ENCODE assay signal across 8 mouse cellular contexts in the genomic region with DNA sequence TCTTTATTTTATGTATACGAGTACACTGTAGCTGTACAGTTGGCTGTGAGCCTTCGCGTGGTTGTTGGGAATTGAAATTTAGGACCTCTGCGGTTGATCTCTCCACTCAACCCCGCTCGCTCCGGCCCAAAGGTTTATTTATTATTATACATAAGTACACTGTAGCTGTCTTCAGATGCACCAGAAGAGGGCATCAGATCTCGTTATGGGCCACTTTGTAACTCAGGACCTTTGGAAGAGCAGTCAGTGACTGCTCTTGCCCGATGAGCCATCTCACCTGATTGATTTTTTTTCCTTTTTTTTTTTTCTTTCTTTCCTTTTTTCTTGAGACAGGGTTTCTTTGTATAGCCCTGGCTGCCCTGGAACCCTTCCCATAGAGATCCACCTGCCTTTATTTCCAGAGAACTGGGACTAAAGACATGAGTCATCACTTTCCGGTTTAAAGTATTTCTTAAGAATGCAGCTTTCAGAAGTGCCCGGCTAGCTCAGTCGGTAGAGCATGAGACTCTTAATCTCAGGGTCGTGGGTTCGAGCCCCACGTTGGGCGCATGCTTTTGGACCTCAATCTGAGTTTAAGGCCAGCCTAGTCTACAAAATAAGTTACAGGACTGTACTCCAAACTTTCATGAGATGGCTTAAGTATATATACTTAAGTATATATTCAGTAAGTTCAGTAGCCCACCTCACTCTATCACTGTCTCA. TPM values are rescaled to one million over a fixed set of nuclear protein-coding genes. Genes with fewer than 3 reads are reported as not detected.
DNase-seq lines count a peak whose midpoint lies in the region; ATAC-seq and TF ChIP-seq lines count a peak whose summit lies in the region.

No protein-coding gene starts in this region.

- 6% methylated on average over 16 of the region's 16 CpGs for WGBS in hindbrain, embryonic 11.5 days
- 8% methylated on average over 16 of the region's 16 CpGs for WGBS in hindbrain, embryonic 14.5 days
- WGBS in limb, embryonic 15.5 days: 7% methylated on average over 16 of the region's 16 CpGs
- 9% methylated on average over 16 of the region's 16 CpGs for WGBS in stomach, embryonic 15.5 days

- DNase-seq in hindbrain, embryonic 11.5 days (ENCODE audit: low spot score): peak; percentile 50
- no peak for DNase-seq in hindbrain, embryonic 14.5 days (ENCODE audit: low spot score)
- DNase-seq in c-Kit-negative CD71-positive TER-119-positive erythroid progenitor cells, embryonic 14.5 days (ENCODE audit: low read depth, low spot score): peak; percentile 73
- DNase-seq in heart, postnatal 10 days: peak; percentile 5 to 17
- DNase-seq in retina, embryonic 14.5 days (ENCODE audit: low spot score): no peak

- no peak for TF ChIP-seq CTCF in E14TG2a.4 (conservative IDR thresholded peaks at IDR 0.05; ENCODE audit: low read length)

- no peaks in the 10 kb centered on the region for H3K4me1 ChIP-seq in hindbrain, embryonic 11.5 days (replicated peaks; ENCODE audit: control insufficient read depth, insufficient read depth, low read length)
- H3K4me1 ChIP-seq in hindbrain, embryonic 14.5 days (replicated peaks; ENCODE audit: control insufficient read depth, insufficient read depth, low read length): no peaks in the 10 kb centered on the region
- peaks cover 54% of the 10 kb centered on the region for H3K4me1 ChIP-seq in E14TG2a.4 (replicated peaks; ENCODE audit: low read depth, low read length)
- no peaks in the 10 kb centered on the region for H3K4me1 ChIP-seq in limb, embryonic 15.5 days
- no peaks in the 10 kb centered on the region for H3K4me1 ChIP-seq in stomach, embryonic 15.5 days

- no peak overlapping the region for H3K9ac ChIP-seq in hindbrain, embryonic 11.5 days (ENCODE audit: low read depth, low read length)
- no peak overlapping the region for H3K9ac ChIP-seq in hindbrain, embryonic 14.5 days
- no peak overlapping the region for H3K9ac ChIP-seq in limb, embryonic 15.5 days
- H3K9ac ChIP-seq in stomach, embryonic 15.5 days: no peak overlapping the region

- no peak overlapping the region for H3K27ac ChIP-seq in hindbrain, embryonic 11.5 days (ENCODE audit: low read depth, low read length)
- no peak overlapping the region for H3K27ac ChIP-seq in hindbrain, embryonic 14.5 days
- H3K27ac ChIP-seq in limb, embryonic 15.5 days: no peak overlapping the region
- no peak overlapping the region for H3K27ac ChIP-seq in stomach, embryonic 15.5 days

- H3K9me3 ChIP-seq in hindbrain, embryonic 11.5 days (ENCODE audit: control insufficient read depth, low read length): no peaks in the 10 kb centered on the region
- H3K9me3 ChIP-seq in hindbrain, embryonic 14.5 days (ENCODE audit: control insufficient read depth, low read length): no peaks in the 10 kb centered on the region
- no peaks in the 10 kb centered on the region for H3K9me3 ChIP-seq in E14TG2a.4 (ENCODE audit: low read length)
- H3K9me3 ChIP-seq in limb, embryonic 15.5 days: no peaks in the 10 kb centered on the region
- H3K9me3 ChIP-seq in stomach, embryonic 15.5 days: no peaks in the 10 kb centered on the region

- no peak overlapping the region for H3K4me3 ChIP-seq in hindbrain, embryonic 11.5 days (ENCODE audit: low read depth, low read length)
- no peak overlapping the region for H3K4me3 ChIP-seq in hindbrain, embryonic 14.5 days (replicated peaks; ENCODE audit: low read length)
- H3K4me3 ChIP-seq in E14TG2a.4 (replicated peaks; ENCODE audit: low read length): peak overlapping the region; percentile 43
- H3K4me3 ChIP-seq in limb, embryonic 15.5 days: peak overlapping the region; percentile 12; the same call in 1 of the 2 replicates
- 0 out of 2 replicates have a peak overlapping the region, but pooled peaks have one; percentile 1 for H3K4me3 ChIP-seq in stomach, embryonic 15.5 days (replicated peaks)

- H3K27me3 ChIP-seq in hindbrain, embryonic 11.5 days (ENCODE audit: control insufficient read depth, insufficient read depth, low read length): no peaks in the 10 kb centered on the region; the same call in 1 of the 2 replicates
- H3K27me3 ChIP-seq in hindbrain, embryonic 14.5 days (ENCODE audit: control insufficient read depth, insufficient read depth, low read length): peaks cover 25% of the 10 kb centered on the region
- H3K27me3 ChIP-seq in E14TG2a.4 (ENCODE audit: insufficient read depth, low read length): no peaks in the 10 kb centered on the region
- H3K27me3 ChIP-seq in limb, embryonic 15.5 days: peaks cover 18% of the 10 kb centered on the region; the same call in 1 of the 2 replicates
- 0 out of 2 replicates have a peak, but pooled peaks cover 6% of the 10 kb centered on the region for H3K27me3 ChIP-seq in stomach, embryonic 15.5 days (replicated peaks)

- intact Hi-C loops in heart, postnatal 10 days (cut with DNase I): no loop called here

- H3K4me2 ChIP-seq in hindbrain, embryonic 11.5 days (replicated peaks; ENCODE audit: low read depth, low read length): no peak overlapping the region
- H3K4me2 ChIP-seq in hindbrain, embryonic 14.5 days (replicated peaks): no peak overlapping the region
- H3K4me2 ChIP-seq in limb, embryonic 15.5 days: peak overlapping the region; percentile 30
- peak overlapping the region; percentile 17; the same call in 1 of the 2 replicates for H3K4me2 ChIP-seq in stomach, embryonic 15.5 days

- no peak for ATAC-seq in hindbrain, embryonic 11.5 days (ENCODE audit: low FRiP score)
- no peak for ATAC-seq in hindbrain, embryonic 14.5 days (ENCODE audit: low FRiP score)
- no peak for ATAC-seq in limb, embryonic 15.5 days (ENCODE audit: insufficient number of reproducible peaks, low FRiP score, low TSS enrichment, low read depth)
- ATAC-seq in stomach, embryonic 15.5 days (ENCODE audit: insufficient read depth, low FRiP score, low read depth): peak; percentile 57; the same call in 1 of the 2 replicates

- no peaks in the 10 kb centered on the region for H3K36me3 ChIP-seq in hindbrain, embryonic 11.5 days (ENCODE audit: control insufficient read depth, insufficient read depth, low read length)
- H3K36me3 ChIP-seq in hindbrain, embryonic 14.5 days (replicated peaks; ENCODE audit: control insufficient read depth, insufficient read depth): no peaks in the 10 kb centered on the region
- no peaks in the 10 kb centered on the region for H3K36me3 ChIP-seq in E14TG2a.4 (ENCODE audit: insufficient read depth, low read length)
- H3K36me3 ChIP-seq in limb, embryonic 15.5 days: no peaks in the 10 kb centered on the region
- no peaks in the 10 kb centered on the region for H3K36me3 ChIP-seq in stomach, embryonic 15.5 days

RNA-seq across cellular contexts. Expression of a gene that starts 24.2 kb away (rescaled TPM):
- not detected in 2 replicates for polyA plus RNA-seq in hindbrain, embryonic 11.5 days (2014; fragmentation: Nextera tagmentation; extraction: Ambion mirVana)
- not detected in 2 replicates for polyA plus RNA-seq in hindbrain, embryonic 14.5 days (2014; fragmentation: Nextera tagmentation; extraction: Ambion mirVana)
- not detected for total RNA-seq in heart, postnatal 10 days (2021)
- 0.22 and 0.55 TPM in 2 replicates for polyA plus RNA-seq in limb, embryonic 15.5 days (2015; fragmentation: Nextera tagmentation; extraction: Ambion mirVana)
- polyA plus RNA-seq in stomach, embryonic 15.5 days (2015; fragmentation: Nextera tagmentation; extraction: Ambion mirVana): 0.28 and 0.37 TPM in 2 replicates

Comparison
In these comparisons a context has a peak if more than half of its experiments do, and no peak if none do; other contexts are left out.
1. DNase-seq: peak in hindbrain, embryonic 11.5 days (single experiment), c-Kit-negative CD71-positive TER-119-positive erythroid progenitor cells, embryonic 14.5 days (single experiment) and heart, postnatal 10 days (2 of 2); none in hindbrain, embryonic 14.5 days (single experiment) and retina, embryonic 14.5 days (single experiment).
2. H3K4me2 ChIP-seq: peak in limb, embryonic 15.5 days (single experiment) and stomach, embryonic 15.5 days (single experiment); none in hindbrain, embryonic 11.5 days (single experiment) and hindbrain, embryonic 14.5 days (single experiment).
3. H3K4me3 ChIP-seq: peak in E14TG2a.4 (single experiment), limb, embryonic 15.5 days (single experiment) and stomach, embryonic 15.5 days (single experiment); none in hindbrain, embryonic 11.5 days (single experiment) and hindbrain, embryonic 14.5 days (single experiment).